Mouse (Mus musculus): ENCODE data around the gene Rnf180.
"Not testable (repeated sequence)": the region's sequence is repeated elsewhere in the genome, so short reads cannot be mapped to it uniquely, and the experiment has no call there.

Rnf180 gene

DNA sequence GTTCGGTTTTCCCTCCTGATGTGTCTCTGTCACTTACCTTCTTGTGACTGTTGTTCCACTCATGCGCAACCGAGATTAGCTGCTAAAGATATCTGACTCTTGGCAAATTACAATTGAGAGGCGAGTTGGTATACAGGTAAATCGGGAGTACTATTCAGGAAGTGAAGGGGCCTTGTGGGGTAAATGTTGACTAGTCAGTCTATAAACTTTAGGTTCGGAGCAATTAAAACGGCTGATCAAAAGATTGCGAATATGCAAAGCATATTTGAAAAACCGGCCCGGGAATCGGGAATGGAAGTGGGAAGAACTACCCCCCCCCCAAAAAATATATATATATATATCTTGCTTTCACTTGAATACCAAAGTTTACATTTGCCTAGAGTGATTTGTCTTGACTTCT, at the start of gene Rnf180:
Gene Rnf180, minus strand, starts transcription at position 101 of the 400 bp plus-strand sequence.
- DNase-seq = no peak

DNA sequence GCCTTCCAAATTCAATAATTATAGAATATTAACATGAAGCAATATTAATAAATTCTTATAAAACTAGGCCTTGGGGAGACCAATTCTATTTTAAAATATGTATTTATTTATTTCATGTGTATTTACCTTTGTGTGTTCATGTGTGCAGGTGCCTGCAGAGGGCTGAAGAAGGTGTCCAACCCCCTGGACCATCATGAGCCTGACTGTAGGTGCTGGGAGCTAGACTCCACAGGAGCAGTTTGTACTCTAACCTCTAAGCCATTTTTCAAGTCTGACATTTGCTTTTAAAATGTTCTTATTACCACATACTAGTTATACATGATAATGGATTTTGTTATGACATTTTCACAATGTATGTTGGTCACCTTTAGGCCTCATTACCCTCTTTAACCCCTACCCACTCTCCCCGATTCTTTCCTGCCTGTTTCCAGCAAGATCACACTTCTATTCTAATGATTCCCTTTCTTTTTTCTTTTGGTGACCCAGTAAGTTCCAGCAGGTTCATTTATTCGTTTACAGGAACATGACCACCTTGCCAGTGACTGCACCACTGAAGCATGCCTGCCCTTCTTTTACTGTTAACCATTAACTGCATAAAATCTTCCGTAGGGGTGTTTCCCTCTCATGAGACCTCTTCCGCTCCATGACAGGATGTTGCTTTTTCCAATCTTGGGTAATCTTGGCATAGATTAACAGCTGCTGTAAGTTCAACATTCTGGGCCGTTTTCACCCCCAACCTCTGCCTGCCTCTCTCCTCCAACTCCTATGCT, 36.8 kb upstream of the Rnf180 start:
- no peak for DNase-seq

DNA sequence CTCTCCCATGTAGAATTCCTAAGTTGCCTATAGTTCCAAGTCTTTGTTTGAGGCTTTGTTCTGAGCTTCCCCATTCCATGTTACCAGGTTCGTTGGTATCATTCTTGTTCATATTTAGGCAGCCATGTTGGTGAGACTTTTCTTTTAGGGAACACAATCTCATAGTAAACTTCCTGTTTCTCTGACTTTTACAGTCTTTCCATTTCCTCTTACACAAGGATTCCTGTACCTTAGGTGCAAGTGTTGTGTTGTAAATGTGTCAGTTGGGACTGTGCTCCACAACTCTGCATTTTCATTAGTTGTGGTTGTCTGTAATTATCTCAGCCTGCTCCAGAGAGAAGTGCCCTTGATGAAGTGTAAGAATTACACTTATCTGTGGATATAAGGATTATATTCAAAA, 32.3 kb upstream of the Rnf180 start:
- DNase-seq = no peak

DNA sequence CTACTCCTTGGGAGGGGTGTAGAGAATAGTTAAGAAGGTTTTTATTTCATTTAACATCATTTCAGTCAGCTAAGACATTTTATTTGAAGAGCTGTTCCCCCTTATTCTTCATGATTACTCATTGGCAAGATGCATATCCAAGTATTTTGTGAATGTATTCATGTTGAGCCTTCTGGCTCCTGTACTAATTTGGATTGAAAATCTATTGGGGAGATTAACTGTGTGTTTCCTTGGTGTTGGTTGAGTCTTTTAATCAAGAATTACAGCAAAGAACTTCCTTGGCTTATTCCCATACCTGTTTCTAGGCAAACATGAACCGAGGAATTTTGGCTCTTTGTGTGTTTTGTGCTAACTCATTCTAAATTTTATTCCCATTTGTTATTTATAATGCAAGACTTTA, 22.3 kb upstream of the Rnf180 start:
- no peak for DNase-seq

DNA sequence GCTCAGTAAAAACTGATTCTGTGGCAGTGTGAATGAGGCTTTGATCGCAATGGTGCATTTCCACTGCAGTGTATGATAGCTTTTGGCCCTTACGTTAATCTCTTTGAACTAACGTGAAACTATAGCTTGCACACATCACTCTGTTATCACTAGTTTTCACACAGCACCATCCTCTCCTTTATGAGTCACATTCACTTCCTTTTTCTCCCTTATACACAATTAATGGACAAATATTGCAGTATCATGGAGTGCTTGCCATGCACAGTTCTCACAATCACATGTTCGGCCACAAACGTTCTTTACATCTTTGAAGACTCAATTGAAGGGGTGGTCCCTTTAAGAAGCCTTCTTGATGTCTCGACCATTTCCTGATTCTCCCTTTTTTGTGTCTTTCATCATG, 21.4 kb upstream of the Rnf180 start:
- no peak for DNase-seq

DNA sequence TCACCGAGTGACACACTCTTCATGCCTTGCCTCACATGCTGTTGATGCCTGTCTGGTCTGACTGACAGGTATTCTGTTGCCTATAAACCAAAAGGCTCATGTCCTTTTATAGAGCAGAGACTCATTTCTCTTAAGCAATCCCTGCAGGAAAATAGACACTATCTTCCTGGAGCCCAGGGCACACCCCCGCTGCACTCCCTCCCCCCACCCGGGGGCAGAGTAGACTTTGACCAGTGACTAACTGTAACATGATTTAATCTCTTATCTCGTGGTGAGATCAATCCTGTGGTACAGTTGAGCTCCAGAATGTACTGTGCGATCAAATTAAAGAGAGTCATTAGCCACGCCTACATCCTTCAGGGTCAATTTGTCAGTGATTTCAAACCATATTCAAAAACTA, 18.1 kb upstream of the Rnf180 start:
- no peak for DNase-seq

DNA sequence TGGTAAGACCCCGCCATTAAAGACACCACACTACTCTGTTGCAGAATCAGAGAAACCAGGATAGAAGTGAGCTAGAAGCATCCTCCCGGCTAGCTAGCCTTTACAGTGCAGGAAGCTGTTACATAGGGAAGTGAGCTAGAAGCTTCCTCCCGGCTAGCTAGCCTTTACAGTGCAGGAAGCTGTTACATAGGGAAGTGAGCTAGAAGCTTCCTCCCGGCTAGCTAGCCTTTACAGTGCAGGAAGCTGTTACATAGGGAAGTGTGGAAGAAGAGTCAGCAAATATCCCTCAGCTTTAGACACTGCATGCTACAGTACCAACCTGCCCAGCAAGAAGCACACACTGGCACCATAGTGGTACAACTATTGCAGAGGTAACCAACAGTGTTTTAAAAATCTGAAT, 15.9 kb upstream of the Rnf180 start:
- DNase-seq = not testable (repeated sequence)

DNA sequence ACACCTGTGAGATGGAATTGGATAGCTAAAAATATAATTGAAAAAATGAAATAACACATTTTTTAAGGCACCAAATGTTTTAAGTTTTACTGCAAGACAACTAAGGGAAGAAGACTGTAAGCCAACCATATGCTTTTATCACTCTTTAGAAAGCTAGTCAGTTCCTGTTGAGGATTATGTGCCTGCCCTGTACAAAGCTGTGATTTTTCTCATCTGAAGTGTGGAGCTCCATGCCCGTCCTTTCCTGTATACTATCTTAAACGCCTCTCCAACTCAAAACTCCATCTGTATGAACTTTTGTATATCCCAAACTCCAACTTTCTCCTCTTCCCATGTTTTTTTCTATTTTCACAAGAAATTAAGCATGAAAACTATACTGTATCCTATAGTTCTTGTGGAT, 10.9 kb upstream of the Rnf180 start:
- DNase-seq = no peak

DNA sequence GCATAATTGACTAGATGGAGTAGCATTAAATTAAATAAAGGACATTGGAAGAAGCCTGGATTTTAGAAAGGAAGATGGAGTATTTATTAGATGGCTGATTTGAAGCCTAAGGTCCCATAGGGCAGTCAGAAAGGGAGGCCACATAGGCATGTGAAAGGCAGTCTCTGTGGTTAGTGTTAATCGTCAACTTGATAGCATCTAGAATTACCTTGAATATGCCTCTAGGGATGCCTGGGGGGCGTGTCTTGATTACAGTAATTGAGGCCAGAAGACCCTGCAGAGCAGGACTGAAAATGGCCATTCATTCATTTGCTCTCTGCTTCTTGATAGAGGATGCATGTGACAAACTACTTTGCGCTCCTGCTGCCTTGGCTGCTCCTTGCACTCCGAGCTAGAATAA, 9.4 kb upstream of the Rnf180 start:
- no peak for DNase-seq

DNA sequence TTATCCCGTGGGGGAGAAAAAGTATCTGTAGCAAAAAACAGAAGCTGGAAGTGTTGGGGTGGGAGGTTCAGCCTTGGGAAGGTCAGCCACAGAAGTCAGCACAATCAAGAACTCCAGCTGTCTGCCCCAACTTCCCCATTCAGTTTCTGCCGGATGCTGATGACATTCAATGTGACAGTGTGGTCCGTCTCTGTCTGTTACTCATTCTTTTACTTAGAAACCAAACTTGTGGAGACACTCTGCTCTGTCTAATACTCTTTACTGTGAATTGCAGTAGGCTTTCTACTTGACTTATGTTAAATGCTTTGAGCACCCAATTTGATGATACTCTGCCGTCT, 5.4 kb upstream of the Rnf180 start:
- DNase-seq = no peak

DNA sequence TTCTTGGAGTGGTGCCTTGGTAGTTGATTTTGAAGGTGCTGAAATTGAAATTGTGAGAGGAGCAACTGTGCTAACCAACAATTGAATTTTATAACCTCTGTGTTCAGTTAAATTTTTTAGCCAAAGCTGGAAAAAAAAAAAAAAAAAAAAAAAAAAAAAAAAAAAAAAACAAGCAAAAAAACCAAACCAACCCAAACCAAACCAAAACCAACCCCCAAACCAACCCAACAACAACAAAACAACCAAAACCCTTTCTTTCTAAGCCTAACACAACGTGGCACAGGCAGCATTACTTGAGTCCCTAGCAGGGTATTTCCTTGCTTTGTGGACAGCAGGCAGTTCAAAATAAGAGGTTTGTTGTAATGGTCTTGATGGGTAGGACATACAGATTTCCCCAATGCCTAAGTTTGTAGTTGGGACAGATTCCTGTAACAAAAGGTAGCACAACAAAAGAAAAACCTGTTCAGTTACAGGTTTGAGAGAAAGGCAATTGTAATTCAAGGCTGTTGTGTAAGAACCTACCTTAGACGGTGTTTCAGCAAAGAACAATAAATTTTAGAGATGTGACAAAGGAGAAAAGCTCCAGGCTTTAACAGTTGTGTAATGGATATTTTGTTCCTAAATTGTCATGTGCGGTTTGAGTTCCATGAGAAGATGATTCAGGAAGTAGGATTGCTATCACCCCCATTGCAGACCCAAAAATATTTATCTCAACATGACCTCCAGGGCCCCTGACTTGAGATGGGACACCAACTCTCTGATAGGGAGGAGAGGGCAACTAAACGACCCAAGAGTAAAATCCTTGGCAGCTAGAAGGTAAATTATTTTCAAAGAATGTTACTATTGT, 4.8 kb upstream of the Rnf180 start:
- DNase-seq = no peak

DNA sequence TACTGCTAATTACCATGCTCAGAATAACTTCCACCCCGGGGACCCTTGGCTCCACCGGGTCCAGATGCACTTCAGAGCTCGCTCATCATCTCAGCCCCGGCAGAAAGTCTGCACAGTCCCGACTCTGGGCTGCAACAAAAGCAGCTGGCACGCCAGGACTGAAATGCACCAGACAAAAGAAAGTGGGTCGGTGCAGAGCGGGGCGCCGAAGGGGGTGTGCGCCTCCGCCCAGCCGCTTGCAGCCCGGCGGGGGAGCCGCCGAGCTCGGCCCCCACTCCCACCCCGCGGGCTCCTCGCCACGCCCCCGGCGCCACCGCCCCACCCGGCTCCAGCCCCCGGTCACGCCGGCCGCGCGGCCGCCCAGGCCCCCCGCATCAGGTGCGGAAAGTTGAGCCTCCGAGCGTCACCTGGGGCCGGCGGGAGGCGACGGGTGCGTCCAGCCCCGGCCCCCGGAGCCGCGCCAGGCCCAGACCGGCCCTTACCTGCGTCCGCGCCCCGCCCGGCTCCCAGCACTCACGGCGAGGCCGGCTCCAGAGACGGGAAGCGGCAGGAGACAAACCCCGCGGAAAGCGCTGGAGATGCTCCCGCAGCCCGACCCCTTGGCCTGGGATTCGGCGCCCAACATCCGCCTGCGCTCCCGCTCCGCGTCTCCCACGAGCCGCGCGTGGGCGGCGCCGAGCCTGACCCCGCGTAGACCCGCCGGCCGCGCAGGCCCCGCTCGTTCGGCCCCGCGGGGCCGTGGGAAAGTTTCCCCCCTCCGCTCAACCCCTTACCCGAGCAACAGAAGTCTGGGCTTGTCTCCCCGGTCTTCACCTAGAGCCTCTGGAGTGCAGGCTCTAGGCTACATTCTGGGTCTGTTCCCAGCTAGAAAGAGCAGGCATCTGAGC, 591 bp downstream of the Rnf180 start:
- DNase-seq = peak; percentile 14 to 33

DNA sequence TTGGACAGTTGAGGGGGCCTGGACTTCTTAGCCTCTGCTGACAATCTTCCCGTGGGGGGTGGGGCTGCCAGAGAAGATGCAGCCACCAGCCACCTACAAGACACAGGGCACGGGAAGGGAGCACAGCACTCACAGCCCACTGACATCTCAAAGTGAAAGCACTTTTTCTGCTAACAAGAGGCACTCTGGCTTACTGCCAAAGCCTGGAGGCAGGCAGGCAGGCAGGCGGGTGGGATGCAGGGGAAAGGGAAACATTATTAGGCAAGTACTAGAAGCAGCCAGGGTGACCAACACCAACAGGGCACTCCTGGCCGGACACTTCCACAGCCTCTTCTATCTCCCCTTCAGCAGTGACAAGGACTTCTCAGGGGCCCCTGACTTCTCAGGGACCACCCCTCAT, 2.8 kb downstream of the Rnf180 start:
- peak in 1 of 2 experiments; percentile 8 for DNase-seq

DNA sequence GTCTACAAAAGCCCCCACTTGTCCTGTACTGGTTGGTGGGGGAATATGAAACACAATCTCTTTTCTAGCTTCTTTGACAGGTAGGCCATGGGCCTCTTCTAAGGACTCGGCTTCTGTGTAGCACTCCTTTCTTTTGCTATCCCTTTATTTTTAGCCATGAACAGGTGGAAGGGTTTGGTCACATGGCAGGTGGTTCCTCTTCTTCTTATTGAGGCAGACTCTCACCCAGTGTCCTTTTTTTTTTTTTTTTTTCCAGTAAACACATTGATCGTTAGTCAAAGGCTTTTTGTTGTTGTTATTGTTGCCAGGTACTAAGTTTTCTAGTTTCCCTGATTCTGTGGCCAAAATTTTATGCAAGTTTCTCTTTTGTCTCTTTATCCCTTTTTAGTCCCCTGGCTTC, 4.0 kb downstream of the Rnf180 start:
- no peak for DNase-seq

DNA sequence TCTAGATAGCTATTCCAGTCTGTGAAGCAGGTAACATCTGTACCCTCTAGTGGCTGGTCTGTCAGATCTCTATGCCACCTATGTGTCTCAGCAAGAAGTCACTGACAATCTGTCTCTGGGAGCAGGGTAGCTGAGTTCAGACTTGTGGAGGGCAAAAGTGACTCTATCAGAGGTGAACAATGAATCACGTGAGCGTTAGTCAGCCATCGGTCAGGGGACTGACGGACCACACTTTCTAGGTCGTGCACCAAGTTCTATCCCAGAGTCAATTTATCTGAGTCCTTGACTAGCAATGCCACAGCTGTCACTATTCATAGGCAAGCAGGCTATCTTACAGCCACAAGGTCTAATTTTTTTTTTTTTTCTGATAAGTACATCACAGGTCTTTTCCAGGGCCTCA, 4.6 kb downstream of the Rnf180 start:
- no peak for DNase-seq

DNA sequence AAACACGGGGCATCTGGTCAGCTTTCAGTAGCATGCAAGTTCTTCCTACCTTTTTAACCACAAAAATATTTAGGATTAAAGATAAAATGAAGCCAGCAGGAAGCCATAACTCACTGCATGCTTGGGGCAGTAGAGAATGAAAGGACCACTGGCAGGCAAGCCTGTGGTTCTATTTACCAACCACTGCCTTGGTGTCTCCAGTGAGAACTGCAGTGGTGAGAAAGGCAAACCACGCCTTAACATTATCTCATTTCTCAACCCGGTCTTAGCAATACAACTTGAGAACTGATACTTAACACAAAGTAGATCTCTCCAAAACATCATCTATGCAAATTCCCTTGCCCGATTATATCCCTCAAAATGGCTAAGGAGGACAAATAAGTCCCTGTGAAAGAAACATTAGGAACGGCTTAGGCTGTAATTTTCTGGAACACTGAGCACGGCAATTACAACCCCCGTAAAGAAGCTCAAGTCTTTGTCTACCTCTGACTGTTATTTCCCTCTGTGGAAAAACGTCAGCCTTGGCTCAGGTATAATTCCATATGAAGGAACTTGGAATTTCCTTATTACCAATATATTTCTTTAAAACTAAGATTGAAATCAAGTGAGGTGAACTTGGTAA, 15.1 kb downstream of the Rnf180 start:
- DNase-seq = no peak

DNA sequence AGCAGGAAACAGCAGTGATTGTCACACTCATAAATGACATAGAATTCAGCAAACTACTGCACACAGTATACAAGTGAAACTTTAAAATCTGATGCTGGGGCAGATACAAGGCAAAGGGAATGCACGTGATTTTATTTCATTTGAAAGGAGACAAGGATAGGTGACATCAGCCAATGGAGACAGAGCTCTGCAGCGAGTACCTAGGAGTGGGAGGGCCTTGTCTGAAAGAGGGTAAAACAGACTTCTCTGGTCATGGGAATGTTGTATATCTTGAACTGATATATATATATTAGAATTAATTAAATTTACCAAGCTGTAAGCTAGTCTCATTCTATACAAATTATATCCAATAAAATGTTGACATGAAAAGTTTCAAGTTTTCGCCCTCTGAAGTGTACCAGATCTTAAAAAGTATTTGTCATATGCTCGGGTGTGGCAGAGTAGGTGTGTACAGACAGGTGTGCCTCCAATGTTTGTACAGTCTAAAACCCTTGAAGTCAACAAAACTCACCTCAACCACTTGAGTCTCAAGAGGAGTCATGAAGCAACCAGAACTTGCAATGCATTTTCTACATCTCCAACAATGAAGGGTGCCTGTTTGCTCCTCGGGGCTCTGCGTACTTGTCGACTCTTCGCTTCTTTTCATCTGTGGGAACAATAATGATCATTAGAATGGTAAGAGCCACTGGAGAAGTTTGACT, 24.1 kb downstream of the Rnf180 start:
- DNase-seq = no peak

DNA sequence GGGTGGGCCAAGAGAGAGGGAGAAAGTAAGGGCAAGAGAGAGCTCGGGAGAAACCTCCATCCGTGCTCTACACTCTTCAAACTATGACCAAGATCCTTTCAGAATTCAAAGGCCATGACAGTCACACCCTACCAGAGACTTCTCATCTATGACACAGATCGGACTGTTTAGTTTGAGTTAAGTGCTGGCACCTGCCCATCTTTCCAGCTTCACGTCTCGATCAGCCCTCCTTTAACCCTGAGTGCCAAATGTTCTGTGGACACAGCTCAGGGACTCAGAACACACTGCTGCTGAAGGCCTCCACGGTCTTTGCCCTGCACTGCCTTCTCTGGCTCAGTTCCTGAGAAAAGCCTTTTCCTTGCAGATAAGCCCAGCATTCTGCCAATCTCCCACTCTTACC, 27.2 kb downstream of the Rnf180 start:
- DNase-seq = no peak

DNA sequence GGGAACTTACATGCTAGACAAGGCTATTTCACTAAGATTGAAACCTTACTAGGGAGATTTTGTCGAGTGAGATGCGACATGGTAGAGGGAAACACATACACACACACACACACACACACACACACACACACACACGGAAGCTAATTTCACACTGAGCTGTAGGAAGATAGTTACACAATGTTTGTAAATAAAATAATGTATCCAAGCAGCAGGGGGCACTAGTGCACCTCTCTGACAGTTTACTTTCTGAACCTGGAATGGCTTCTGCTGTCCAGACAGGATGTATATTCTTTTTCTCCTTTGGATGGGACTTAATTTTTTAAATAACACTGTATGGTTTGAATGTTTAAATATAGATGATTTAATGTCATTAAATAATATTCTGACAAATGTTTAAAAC, 27.9 kb downstream of the Rnf180 start:
- peak in 1 of 2 experiments; percentile 16 for DNase-seq

DNA sequence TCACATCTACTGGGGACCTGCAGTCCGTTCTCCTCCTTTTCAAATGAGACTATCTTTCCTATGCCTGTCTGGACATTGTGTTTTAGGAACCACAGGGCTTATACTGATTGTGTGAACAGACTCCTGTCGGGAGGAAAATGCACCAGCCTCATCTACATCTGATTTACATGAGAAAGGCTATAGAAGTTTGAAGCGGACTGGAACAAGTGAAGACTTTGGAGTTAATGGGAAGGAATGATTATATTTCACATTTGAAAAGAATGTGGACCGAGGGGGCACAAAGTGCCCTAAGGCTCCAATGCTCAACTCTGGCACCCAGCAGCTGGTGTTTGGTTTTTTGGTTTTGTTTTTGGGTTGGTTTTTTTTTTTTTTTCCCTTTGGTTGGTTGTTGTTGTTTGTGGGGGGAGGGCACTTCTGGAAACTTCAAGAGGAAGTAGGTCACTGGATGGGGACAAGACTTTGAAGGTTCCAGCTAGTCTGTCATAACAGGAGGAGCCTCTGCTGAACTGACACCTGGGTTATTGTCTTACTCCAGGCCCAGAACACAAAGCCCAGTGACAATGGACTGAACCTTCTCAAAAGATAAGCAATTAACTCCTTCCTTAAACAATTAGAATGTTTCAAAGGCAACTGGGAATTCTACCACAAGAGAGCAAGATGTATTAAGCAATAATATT, 37.7 kb downstream of the Rnf180 start:
- DNase-seq = no peak

DNA sequence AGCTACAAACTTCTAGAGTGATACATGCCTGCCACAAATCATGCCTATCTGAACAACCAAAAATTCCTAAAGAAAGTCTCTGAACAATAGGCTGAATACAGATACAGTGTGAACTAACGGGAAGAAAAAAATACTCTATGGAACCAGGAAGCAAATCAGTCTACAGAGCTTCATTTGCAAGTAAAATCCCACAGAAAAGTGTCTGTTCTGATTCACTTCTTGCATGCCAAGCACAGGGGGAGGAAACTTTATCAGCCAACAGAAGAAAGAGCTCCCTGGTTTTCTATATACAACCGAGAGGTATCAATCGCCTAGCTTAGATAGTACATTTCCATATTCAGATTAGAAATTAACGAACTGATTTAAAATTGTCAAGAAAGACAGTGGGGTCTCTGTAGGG, 43.8 kb downstream of the Rnf180 start:
- no peak for DNase-seq

DNA sequence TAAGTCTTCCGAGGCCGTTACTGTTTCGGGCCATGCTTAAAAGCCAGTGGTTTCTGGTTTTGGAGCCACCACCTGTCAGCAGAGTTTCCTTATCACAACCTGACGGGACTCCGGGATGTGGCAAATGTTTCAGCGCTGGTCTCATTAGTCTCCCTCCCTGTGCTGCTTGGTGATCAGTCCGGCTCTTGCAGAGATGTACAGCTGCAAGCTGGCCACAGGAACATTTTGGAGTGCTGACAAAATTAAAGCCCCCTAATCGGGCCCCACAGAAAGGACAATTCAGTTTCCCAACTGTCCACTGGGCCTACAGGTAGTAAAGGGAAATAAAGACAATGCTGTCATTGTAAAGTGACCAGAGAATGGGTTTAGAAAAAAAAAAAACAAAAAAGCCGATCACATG, 44.4 kb downstream of the Rnf180 start:
- no peak for DNase-seq

All from thymus, postnatal 36 days (tissue).